Mouse (Mus musculus): ENCODE data around the gene Klc1.

- TF ChIP-seq CHD2 (IDR thresholded peaks at IDR 0.05; ENCODE audit: low read depth, low read length) (no peak), ZC3H11A (IDR thresholded peaks at IDR 0.05; ENCODE audit: borderline replicate concordance, low read depth, low read length) (no peak), HCFC1 (IDR thresholded peaks at IDR 0.05; ENCODE audit: borderline replicate concordance, insufficient read depth, low read length) (no peak), MAFK (IDR thresholded peaks at IDR 0.05; ENCODE audit: insufficient read depth, low read depth, low read length) (no peak)
Observed at GRCm38 (mm10) chr12:111722654-111723053, 36.0 kb upstream of the Klc1 start.
